Mouse (Mus musculus): ENCODE data around the gene Fpgs.

The Fpgs gene

GRCm38 (mm10) chr2:32639632-32640031, 64.3 kb downstream of the Fpgs start:
- no peak for DNase-seq (ENCODE audit: low read depth, low spot score)

GRCm38 (mm10) chr2:32637778-32638281, 66.1 kb downstream of the Fpgs start:
- DNase-seq (ENCODE audit: low read depth, low spot score): peak; percentile 17

- no peak for DNase-seq (ENCODE audit: low read depth, low spot score)
Observed at GRCm38 (mm10) chr2:32636617-32637016, 67.3 kb downstream of the Fpgs start.

- DNase-seq (ENCODE audit: low read depth, low spot score): no peak
Observed at GRCm38 (mm10) chr2:32634277-32635105, 69.5 kb downstream of the Fpgs start.

GRCm38 (mm10) chr2:32633660-32634059, 70.3 kb downstream of the Fpgs start:
- DNase-seq (ENCODE audit: low read depth, low spot score): no peak

Measured in CD4-positive, CD25-positive, alpha-beta regulatory T cell, adult 2 months (primary cell).